Mouse (Mus musculus): ENCODE measurements around the gene Tcea2. TPM values are rescaled to one million over a fixed set of nuclear protein-coding genes. Genes with fewer than 3 reads are reported as not detected.

Gene Tcea2
- polyA plus RNA-seq, 2 experiments = 1.8 to 3.4 TPM

GRCm38 (mm10) chr2:181657441-181657840, 22.7 kb upstream of the Tcea2 start:
- Histone ChIP-seq H3K9ac (replicated peaks) (no peak overlapping the region), H3K4me2 (ENCODE audit: low read depth) (no peak overlapping the region), H3K4me1 (replicated peaks; ENCODE audit: control insufficient read depth in 2 of 2, insufficient read depth in 2 of 2, low read length in 1 of 2) (peaks cover 0 to 7% of the 10 kb centered on the region in 2 experiments; a peak in 1 of 4 replicates), H3K4me3 (ENCODE audit: insufficient read depth in 1 of 2, low read depth in 2 of 2, low read length in 2 of 2) (no peak overlapping the region), H3K9me3 (ENCODE audit: control insufficient read depth, low read length) (no peaks in the 10 kb centered on the region), H3K36me3 (replicated peaks; ENCODE audit: control insufficient read depth, insufficient read depth, low read depth) (peaks cover 5% of the 10 kb centered on the region), H3K27ac (no peak overlapping the region), H3K27me3 (ENCODE audit: control insufficient read depth, insufficient read depth, low read length) (no peaks in the 10 kb centered on the region)
- TF ChIP-seq EP300 (IDR thresholded peaks at IDR 0.05; ENCODE audit: low read depth) = no peak
- TF ChIP-seq CTCF (IDR thresholded peaks at IDR 0.05; ENCODE audit: low read depth) = no peak
- DNase-seq (ENCODE audit: low read depth in 3 of 3, low spot score in 3 of 3) (no peak), ATAC-seq (ENCODE audit: insufficient read depth) (no peak)
- 58% methylated on average over 2 of the region's 2 CpGs for WGBS (ENCODE audit: insufficient replicate concordance)

GRCm38 (mm10) chr2:181658528-181658927, 21.6 kb upstream of the Tcea2 start:
- 73% methylated on average over 7 of the region's 7 CpGs for WGBS (ENCODE audit: insufficient replicate concordance)
- Histone ChIP-seq H3K4me1 (replicated peaks; ENCODE audit: control insufficient read depth in 2 of 2, insufficient read depth in 2 of 2, low read length in 1 of 2) (peaks cover 0 to 7% of the 10 kb centered on the region in 2 experiments; a peak in 1 of 4 replicates), H3K4me3 (ENCODE audit: insufficient read depth in 1 of 2, low read depth in 2 of 2, low read length in 2 of 2) (no peak overlapping the region), H3K36me3 (replicated peaks; ENCODE audit: control insufficient read depth, insufficient read depth, low read depth) (peaks cover 5% of the 10 kb centered on the region; the same call in 1 of the 2 replicates), H3K27ac (no peak overlapping the region), H3K9me3 (ENCODE audit: control insufficient read depth, low read length) (no peaks in the 10 kb centered on the region), H3K4me2 (ENCODE audit: low read depth) (no peak overlapping the region), H3K27me3 (ENCODE audit: control insufficient read depth, insufficient read depth, low read length) (no peaks in the 10 kb centered on the region), H3K9ac (replicated peaks) (no peak overlapping the region)
- TF ChIP-seq CTCF (IDR thresholded peaks at IDR 0.05; ENCODE audit: low read depth) (no peak), EP300 (IDR thresholded peaks at IDR 0.05; ENCODE audit: low read depth) (no peak)
- ATAC-seq (ENCODE audit: insufficient read depth) (no peak), DNase-seq (ENCODE audit: low read depth in 3 of 3, low spot score in 3 of 3) (no peak)

- DNase-seq (ENCODE audit: low read depth in 3 of 3, low spot score in 3 of 3) (peak in 1 of 3 experiments; percentile 39), ATAC-seq (ENCODE audit: insufficient read depth) (peak; percentile 69)
- WGBS (ENCODE audit: insufficient replicate concordance) = 27% methylated on average over 17 of the region's 17 CpGs
- TF ChIP-seq CTCF (IDR thresholded peaks at IDR 0.05; ENCODE audit: low read depth) (no peak; the same call in 1 of the 2 replicates), EP300 (IDR thresholded peaks at IDR 0.05; ENCODE audit: low read depth) (no peak)
- H3K27ac ChIP-seq = no peak overlapping the region
- no peak overlapping the region for H3K4me3 ChIP-seq (ENCODE audit: insufficient read depth in 1 of 2, low read depth in 2 of 2, low read length in 2 of 2)
- no peaks in the 10 kb centered on the region for H3K9me3 ChIP-seq (ENCODE audit: control insufficient read depth, low read length)
- H3K4me2 ChIP-seq (ENCODE audit: low read depth) = no peak overlapping the region
- H3K9ac ChIP-seq (replicated peaks) = no peak overlapping the region
- H3K36me3 ChIP-seq (replicated peaks; ENCODE audit: control insufficient read depth, insufficient read depth, low read depth) = peaks cover 4% of the 10 kb centered on the region; the same call in 1 of the 2 replicates
- H3K4me1 ChIP-seq (replicated peaks; ENCODE audit: control insufficient read depth in 2 of 2, insufficient read depth in 2 of 2, low read length in 1 of 2) = peaks cover 0 to 7% of the 10 kb centered on the region in 2 experiments; a peak in 1 of 4 replicates
- H3K27me3 ChIP-seq (ENCODE audit: control insufficient read depth, insufficient read depth, low read length) = no peaks in the 10 kb centered on the region
Measured at GRCm38 (mm10) chr2:181658930-181659555, 21.1 kb upstream of the Tcea2 start.

- Histone ChIP-seq H3K4me1 (replicated peaks; ENCODE audit: control insufficient read depth in 2 of 2, insufficient read depth in 2 of 2, low read length in 1 of 2) (peaks cover 0 to 7% of the 10 kb centered on the region in 2 experiments; a peak in 1 of 4 replicates), H3K27me3 (ENCODE audit: control insufficient read depth, insufficient read depth, low read length) (no peaks in the 10 kb centered on the region), H3K9me3 (ENCODE audit: control insufficient read depth, low read length) (no peaks in the 10 kb centered on the region), H3K27ac (no peak overlapping the region), H3K9ac (replicated peaks) (no peak overlapping the region), H3K4me2 (ENCODE audit: low read depth) (0 out of 2 replicates have a peak overlapping the region, but pooled peaks have one; percentile 9), H3K4me3 (ENCODE audit: insufficient read depth in 1 of 2, low read depth in 2 of 2, low read length in 2 of 2) (no peak overlapping the region), H3K36me3 (replicated peaks; ENCODE audit: control insufficient read depth, insufficient read depth, low read depth) (peaks cover 3% of the 10 kb centered on the region; the same call in 1 of the 2 replicates)
- peak; percentile 81 for ATAC-seq (ENCODE audit: insufficient read depth)
- peak; percentile 33 to 56 (median 44) for DNase-seq (ENCODE audit: low read depth in 3 of 3, low spot score in 3 of 3)
- no peak for TF ChIP-seq EP300 (IDR thresholded peaks at IDR 0.05; ENCODE audit: low read depth)
- TF ChIP-seq CTCF (IDR thresholded peaks at IDR 0.05; ENCODE audit: low read depth) = peak; percentile 76
- WGBS (ENCODE audit: insufficient replicate concordance) = 2% methylated on average over 9 of the region's 9 CpGs
Measured at GRCm38 (mm10) chr2:181659609-181660055, 20.5 kb upstream of the Tcea2 start.

GRCm38 (mm10) chr2:181662620-181663297, 17.4 kb upstream of the Tcea2 start:
- no peak overlapping the region for H3K4me2 ChIP-seq (ENCODE audit: low read depth)
- DNase-seq (ENCODE audit: low read depth in 3 of 3, low spot score in 3 of 3) = no peak
- no peak overlapping the region for H3K4me3 ChIP-seq (ENCODE audit: insufficient read depth in 1 of 2, low read depth in 2 of 2, low read length in 2 of 2)
- H3K4me1 ChIP-seq (replicated peaks; ENCODE audit: control insufficient read depth in 2 of 2, insufficient read depth in 2 of 2, low read length in 1 of 2) = peaks cover 0 to 7% of the 10 kb centered on the region in 2 experiments; a peak in 1 of 4 replicates
- H3K9me3 ChIP-seq (ENCODE audit: control insufficient read depth, low read length) = no peaks in the 10 kb centered on the region
- no peak for ATAC-seq (ENCODE audit: insufficient read depth)
- no peak overlapping the region for H3K9ac ChIP-seq (replicated peaks)
- H3K36me3 ChIP-seq (replicated peaks; ENCODE audit: control insufficient read depth, insufficient read depth, low read depth) = no peaks in the 10 kb centered on the region
- no peak overlapping the region for H3K27ac ChIP-seq
- 76% methylated on average over 3 of the region's 3 CpGs for WGBS (ENCODE audit: insufficient replicate concordance)
- TF ChIP-seq CTCF (IDR thresholded peaks at IDR 0.05; ENCODE audit: low read depth) (no peak), EP300 (IDR thresholded peaks at IDR 0.05; ENCODE audit: low read depth) (no peak)
- no peaks in the 10 kb centered on the region for H3K27me3 ChIP-seq (ENCODE audit: control insufficient read depth, insufficient read depth, low read length)

All from liver, embryonic 14.5 days (tissue).